7 mouse cellular contexts compared by ENCODE assay signal in the genomic region with DNA sequence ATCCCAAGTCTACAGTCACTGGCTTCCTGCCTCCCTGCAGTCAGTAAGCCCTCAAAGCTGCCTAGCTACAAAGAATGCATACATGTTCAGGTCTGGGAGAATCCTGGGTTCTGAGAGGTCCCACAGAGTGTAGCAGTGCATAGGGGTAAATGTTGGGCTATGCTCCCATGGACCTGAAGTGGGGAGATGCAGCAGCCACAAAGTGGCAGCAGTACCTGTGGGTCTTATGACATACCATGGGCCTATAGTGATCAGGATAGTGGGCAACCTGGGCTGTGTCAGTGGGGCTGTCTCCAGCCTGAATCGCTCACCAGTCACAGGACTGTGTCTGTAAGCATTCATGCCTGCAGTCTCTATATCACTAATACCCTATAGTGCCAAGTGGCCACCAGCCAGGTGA. TPM values are rescaled to one million over a fixed set of nuclear protein-coding genes. Genes with fewer than 3 reads are reported as not detected.
A peak's percentile ranks its signal among the peaks of the same experiment; 100 is the strongest.
DNase-seq lines count a peak whose midpoint lies in the region; ATAC-seq and TF ChIP-seq lines count a peak whose summit lies in the region.

A gene (plus strand): TSS at position 301 of the 400 bp plus-strand sequence.

- no peaks in the 10 kb centered on the region for H3K79me2 ChIP-seq in CH12.LX (replicated peaks; ENCODE audit: control insufficient read depth, extremely low read depth, insufficient read depth, poor library complexity, severe bottlenecking)

- TF ChIP-seq POLR2A in CH12.LX (IDR thresholded peaks at IDR 0.05; ENCODE audit: low read depth, low read length), result no peak

- DNase-seq in CH12.LX (ENCODE audit: extremely low read depth), result no peak
- DNase-seq in liver, embryonic 14.5 days (ENCODE audit: low read depth in 3 of 3, low spot score in 3 of 3), result no peak
- DNase-seq in cerebellum, postnatal 4 days (ENCODE audit: low spot score in 2 of 2), result no peak
- no peak for DNase-seq in thymus, postnatal 25 days

- TF ChIP-seq CTCF in CH12.LX (conservative IDR thresholded peaks at IDR 0.05 in 1 of 2, IDR thresholded peaks at IDR 0.05 in 1 of 2; ENCODE audit: low read depth in 2 of 2, low read length in 2 of 2) (no peak), E14TG2a.4 (conservative IDR thresholded peaks at IDR 0.05; ENCODE audit: low read length) (no peak)
- no peak for TF ChIP-seq CTCF in liver, embryonic 14.5 days (IDR thresholded peaks at IDR 0.05; ENCODE audit: low read depth)

- H3K4me1 ChIP-seq in CH12.LX (ENCODE audit: control insufficient read depth in 1 of 2, insufficient read depth in 2 of 2) (peaks cover 14 to 40% of the 10 kb centered on the region in 2 experiments), E14TG2a.4 (replicated peaks; ENCODE audit: low read depth, low read length) (peaks cover 65% of the 10 kb centered on the region)
- H3K4me1 ChIP-seq in forebrain, embryonic 15.5 days, result no peaks in the 10 kb centered on the region
- peaks cover 13% of the 10 kb centered on the region for H3K4me1 ChIP-seq in hindbrain, embryonic 12.5 days
- peaks cover 11 to 37% of the 10 kb centered on the region in 2 experiments for H3K4me1 ChIP-seq in liver, embryonic 14.5 days (replicated peaks; ENCODE audit: control insufficient read depth in 2 of 2, insufficient read depth in 2 of 2, low read length in 1 of 2)

- H3K4me2 ChIP-seq in CH12.LX (ENCODE audit: insufficient read depth, low read depth, poor library complexity, severe bottlenecking), result no peak within 1 kb of the TSS
- no peak within 1 kb of the TSS for H3K4me2 ChIP-seq in forebrain, embryonic 15.5 days (replicated peaks)
- H3K4me2 ChIP-seq in hindbrain, embryonic 12.5 days (replicated peaks), result no peak within 1 kb of the TSS
- H3K4me2 ChIP-seq in liver, embryonic 14.5 days (ENCODE audit: low read depth), result no peak within 1 kb of the TSS

- WGBS in forebrain, embryonic 15.5 days, result 93% methylated on average over 1 of the region's 1 CpGs
- 94% methylated on average over 1 of the region's 1 CpGs for WGBS in hindbrain, embryonic 12.5 days
- WGBS in liver, embryonic 14.5 days (ENCODE audit: insufficient replicate concordance), result 55% methylated on average over 1 of the region's 1 CpGs

- H3K36me3 ChIP-seq in CH12.LX (replicated peaks in 1 of 2; ENCODE audit: control insufficient read depth in 1 of 2, insufficient read depth in 1 of 2, low read length in 1 of 2), result no peaks in the 10 kb centered on the region
- H3K36me3 ChIP-seq in E14TG2a.4 (ENCODE audit: insufficient read depth, low read length), result no peaks in the 10 kb centered on the region
- H3K36me3 ChIP-seq in forebrain, embryonic 15.5 days, result no peaks in the 10 kb centered on the region
- no peaks in the 10 kb centered on the region for H3K36me3 ChIP-seq in hindbrain, embryonic 12.5 days
- no peaks in the 10 kb centered on the region for H3K36me3 ChIP-seq in liver, embryonic 14.5 days (replicated peaks; ENCODE audit: control insufficient read depth, insufficient read depth, low read depth)

- in situ Hi-C loops in CH12.LX (cut with MboI; ENCODE audit: low pct_ligation_motif_present, low pct_unique_long_range_greater_than_20kb, low sequenced_read_pairs), result no loop called here

- TF ChIP-seq EP300 in CH12.LX (IDR thresholded peaks at IDR 0.05; ENCODE audit: low read length), result no peak
- no peak for TF ChIP-seq EP300 in liver, embryonic 14.5 days (IDR thresholded peaks at IDR 0.05; ENCODE audit: low read depth)

- dilution Hi-C loops in CH12.LX (cut with MboI; ENCODE audit: extremely low pct_ligation_motif_present, extremely low pct_unique_long_range_greater_than_20kb, low sequenced_read_pairs), result no loop called here

- H3K4me3 ChIP-seq in CH12.LX (replicated peaks in 1 of 3; ENCODE audit: low read depth in 2 of 3, low read length in 2 of 3, poor library complexity in 1 of 3) (no peak within 1 kb of the TSS), E14TG2a.4 (replicated peaks; ENCODE audit: low read length) (peak within 1 kb of the TSS; percentile 23; the same call in 1 of the 2 replicates)
- no peak within 1 kb of the TSS for H3K4me3 ChIP-seq in forebrain, embryonic 15.5 days
- H3K4me3 ChIP-seq in hindbrain, embryonic 12.5 days, result no peak within 1 kb of the TSS
- H3K4me3 ChIP-seq in liver, embryonic 14.5 days (ENCODE audit: insufficient read depth in 1 of 2, low read depth in 2 of 2, low read length in 2 of 2), result no peak within 1 kb of the TSS

- H3K27me3 ChIP-seq in CH12.LX (replicated peaks), result peaks cover 20% of the 10 kb centered on the region
- 0 out of 2 replicates have a peak, but pooled peaks cover 4% of the 10 kb centered on the region for H3K27me3 ChIP-seq in E14TG2a.4 (ENCODE audit: insufficient read depth, low read length)
- no peaks in the 10 kb centered on the region for H3K27me3 ChIP-seq in forebrain, embryonic 15.5 days
- H3K27me3 ChIP-seq in hindbrain, embryonic 12.5 days, result no peaks in the 10 kb centered on the region
- H3K27me3 ChIP-seq in liver, embryonic 14.5 days (ENCODE audit: control insufficient read depth, insufficient read depth, low read length), result no peaks in the 10 kb centered on the region

- no peak for TF ChIP-seq RAD21 in CH12.LX (IDR thresholded peaks at IDR 0.05; ENCODE audit: low read depth, low read length)

- no peak for ATAC-seq in forebrain, embryonic 15.5 days (replicated peaks)
- ATAC-seq in hindbrain, embryonic 12.5 days (ENCODE audit: low FRiP score), result no peak
- no peak for ATAC-seq in liver, embryonic 14.5 days (ENCODE audit: insufficient read depth)

- H3K27ac ChIP-seq in CH12.LX (ENCODE audit: insufficient read depth, low read depth), result no peak within 1 kb of the TSS
- H3K27ac ChIP-seq in forebrain, embryonic 15.5 days (replicated peaks), result no peak within 1 kb of the TSS
- H3K27ac ChIP-seq in hindbrain, embryonic 12.5 days, result no peak within 1 kb of the TSS
- no peak within 1 kb of the TSS for H3K27ac ChIP-seq in liver, embryonic 14.5 days

- no peak within 1 kb of the TSS for H3K9ac ChIP-seq in CH12.LX (ENCODE audit: insufficient read depth, low read depth)
- no peak within 1 kb of the TSS for H3K9ac ChIP-seq in forebrain, embryonic 15.5 days (replicated peaks)
- no peak within 1 kb of the TSS for H3K9ac ChIP-seq in hindbrain, embryonic 12.5 days
- H3K9ac ChIP-seq in liver, embryonic 14.5 days (replicated peaks), result no peak within 1 kb of the TSS

- H3K9me3 ChIP-seq in CH12.LX (replicated peaks; ENCODE audit: low read length), result no peaks in the 10 kb centered on the region
- no peaks in the 10 kb centered on the region for H3K9me3 ChIP-seq in E14TG2a.4 (ENCODE audit: low read length)
- H3K9me3 ChIP-seq in forebrain, embryonic 15.5 days, result no peaks in the 10 kb centered on the region
- no peaks in the 10 kb centered on the region for H3K9me3 ChIP-seq in hindbrain, embryonic 12.5 days (replicated peaks)
- no peaks in the 10 kb centered on the region for H3K9me3 ChIP-seq in liver, embryonic 14.5 days (ENCODE audit: control insufficient read depth, low read length)

TF ChIP-seq in CH12.LX, 34 proteins besides CTCF, POLR2A, EP300 and RAD21:
- TF ChIP-seq USF2 (conservative IDR thresholded peaks at IDR 0.05; ENCODE audit: low read depth, low read length) (no peak), TBP (conservative IDR thresholded peaks at IDR 0.05; ENCODE audit: low read depth, low read length) (no peak), KAT2A (IDR thresholded peaks at IDR 0.05; ENCODE audit: insufficient replicate concordance, low read length) (no peak), ELF1 (IDR thresholded peaks at IDR 0.05; ENCODE audit: low read depth, low read length) (no peak), HCFC1 (IDR thresholded peaks at IDR 0.05; ENCODE audit: low read depth, low read length) (no peak), GABPA (IDR thresholded peaks at IDR 0.05; ENCODE audit: insufficient replicate concordance, low read depth, low read length) (no peak), BHLHE40 (IDR thresholded peaks at IDR 0.05; ENCODE audit: low read depth, low read length) (no peak), ZC3H11A (IDR thresholded peaks at IDR 0.05; ENCODE audit: low read depth, low read length) (no peak), JUN (IDR thresholded peaks at IDR 0.05; ENCODE audit: insufficient read depth, low read depth, low read length) (no peak), MAZ (IDR thresholded peaks at IDR 0.05; ENCODE audit: low read depth, low read length) (no peak), POLR2AphosphoS2 (IDR thresholded peaks at IDR 0.05; ENCODE audit: low read depth, low read length) (no peak), MAX (IDR thresholded peaks at IDR 0.05; ENCODE audit: low read length) (no peak), CHD2 (IDR thresholded peaks at IDR 0.05; ENCODE audit: low read length) (no peak), MXI1 (IDR thresholded peaks at IDR 0.05; ENCODE audit: low read depth, low read length) (no peak), TCF12 (IDR thresholded peaks at IDR 0.05; ENCODE audit: low read depth, low read length) (no peak)

RNA-seq across cellular contexts. Expression of the gene that starts here (rescaled TPM):
- total RNA-seq in CH12.LX (2012; rRNA removed), result 35.0 and 39.3 TPM in 2 replicates
- total RNA-seq in CH12.LX (2014; rRNA removed), result 18.9 and 20.1 TPM in 2 replicates
- polyA plus RNA-seq in CH12.LX (2012; ENCODE audit: insufficient read length, low read depth), result 21.4 and 24.7 TPM in 2 replicates
- 46.4 and 56.9 TPM in 2 replicates for polyA plus RNA-seq in forebrain, embryonic 15.5 days (2015; fragmentation: Nextera tagmentation; extraction: Ambion mirVana)
- 61.4 and 72.1 TPM in 2 replicates for polyA plus RNA-seq in hindbrain, embryonic 12.5 days (2016; fragmentation: Nextera tagmentation; extraction: Ambion mirVana)
- 61.7 and 68.0 TPM in 2 replicates for polyA plus RNA-seq in liver, embryonic 14.5 days (2012; rRNA removed)
- 46.8 and 47.6 TPM in 2 replicates for polyA plus RNA-seq in liver, embryonic 14.5 days (2014; fragmentation: Nextera tagmentation; extraction: Ambion mirVana)
